Mouse (Mus musculus): ENCODE measurements around the gene Myh7b.

- TF ChIP-seq POLR2A (IDR thresholded peaks at IDR 0.05; ENCODE audit: borderline replicate concordance, extremely low read depth, low read depth, low read length) = no peak
- no peak for TF ChIP-seq CTCF (IDR thresholded peaks at IDR 0.05; ENCODE audit: insufficient read depth, low read length)
Measured at GRCm38 (mm10) chr2:155585082-155585481, 25.9 kb upstream of the Myh7b start.

Data from lung, adult 2 months (tissue).